In genomic region chr2:166857118-166857517, GRCm38 (mm10) we compare ENCODE assay signal across 11 mouse cellular contexts. TPM values are rescaled to one million over a fixed set of nuclear protein-coding genes. Genes with fewer than 3 reads are reported as not detected.
A peak's percentile ranks its signal among the peaks of the same experiment; 100 is the strongest.
DNase-seq lines count a peak whose midpoint lies in the region; ATAC-seq and TF ChIP-seq lines count a peak whose summit lies in the region.
"Had no signal": no experiment of that assay in that cellular context is flagged by ENCODE, and none has a peak within 500 bp of the region (broad histone marks: within the 10 kb centered on the region; RNA-seq: fewer than 3 reads in every experiment).

No protein-coding gene starts in this region.

- H3K27ac ChIP-seq in kidney, embryonic 14.5 days (ENCODE audit: low read depth, low read length), result no peak overlapping the region
- H3K27ac ChIP-seq in CH12.LX (ENCODE audit: insufficient read depth, low read depth), result no peak overlapping the region
- H3K27ac ChIP-seq in bone marrow, adult 2 months (ENCODE audit: control insufficient read depth, insufficient read depth, low read depth, low read length, poor library complexity), result no peak overlapping the region
- H3K27ac ChIP-seq: heart, embryonic 10.5 days had no signal

- no peaks in the 10 kb centered on the region for H3K9me3 ChIP-seq in kidney, embryonic 14.5 days (ENCODE audit: control insufficient read depth, low read length)
- H3K9me3 ChIP-seq in CH12.LX (replicated peaks; ENCODE audit: low read length), result peaks cover 3% of the 10 kb centered on the region
- H3K9me3 ChIP-seq: heart, embryonic 10.5 days had no signal

- TF ChIP-seq EP300 in CH12.LX (IDR thresholded peaks at IDR 0.05; ENCODE audit: low read length), result no peak

- no peaks in the 10 kb centered on the region for H3K27me3 ChIP-seq in kidney, embryonic 14.5 days (ENCODE audit: control insufficient read depth, insufficient read depth, low read length)
- H3K27me3 ChIP-seq in CH12.LX (replicated peaks), result no peaks in the 10 kb centered on the region

- H3K4me1 ChIP-seq in kidney, embryonic 14.5 days (ENCODE audit: control insufficient read depth, insufficient read depth, low read length), result no peaks in the 10 kb centered on the region
- H3K4me1 ChIP-seq in CH12.LX (ENCODE audit: control insufficient read depth in 1 of 2, insufficient read depth in 2 of 2), result no peaks in the 10 kb centered on the region
- H3K4me1 ChIP-seq in bone marrow, adult 2 months (ENCODE audit: control insufficient read depth, insufficient read depth, low read length), result no peaks in the 10 kb centered on the region

- ATAC-seq in kidney, embryonic 14.5 days (ENCODE audit: low FRiP score, low TSS enrichment), result no peak
- ATAC-seq in megakaryocyte progenitor cell, adult 5-6 weeks (replicated peaks; ENCODE audit: poor library complexity), result peak; percentile 86
- no peak for ATAC-seq in cerebellum, adult (ENCODE audit: insufficient number of reproducible peaks, low FRiP score, low TSS enrichment)

- peak; percentile 57 for TF ChIP-seq RAD21 in CH12.LX (IDR thresholded peaks at IDR 0.05; ENCODE audit: low read depth, low read length)

- 92% methylated on average over 2 of the region's 2 CpGs for WGBS in kidney, embryonic 14.5 days
- WGBS in bone marrow, adult 2 months, result 86% methylated on average over 2 of the region's 2 CpGs

- TF ChIP-seq POLR2A in CH12.LX (IDR thresholded peaks at IDR 0.05; ENCODE audit: low read depth, low read length), result no peak
- no peak for TF ChIP-seq POLR2A in bone marrow, adult 2 months (IDR thresholded peaks at IDR 0.05; ENCODE audit: borderline replicate concordance, control insufficient read depth, low read depth, low read length)

- in situ Hi-C loops in CH12.LX (cut with MboI; ENCODE audit: low pct_ligation_motif_present, low pct_unique_long_range_greater_than_20kb, low sequenced_read_pairs), result no loop called here

- DNase-seq in kidney, postnatal 36 days, result peak; percentile 23 to 47
- peak; percentile 51 for DNase-seq in CH12.LX (ENCODE audit: extremely low read depth)
- DNase-seq in cerebellum, adult 8-10 months, result no peak
- no peak for DNase-seq in urinary bladder, adult 18-20 months (ENCODE audit: low spot score in 2 of 2)
- DNase-seq: kidney, postnatal 10 days; lung, adult 18-20 months had no signal

- peak; percentile 52 to 55 for TF ChIP-seq CTCF in CH12.LX (conservative IDR thresholded peaks at IDR 0.05 in 1 of 2, IDR thresholded peaks at IDR 0.05 in 1 of 2; ENCODE audit: low read depth in 2 of 2, low read length in 2 of 2)
- TF ChIP-seq CTCF in bone marrow, adult 2 months (IDR thresholded peaks at IDR 0.05; ENCODE audit: control insufficient read depth, insufficient read depth, low read length), result 0 out of 2 replicates have a peak, but pooled peaks have one; percentile 13

- H3K36me3 ChIP-seq in kidney, embryonic 14.5 days (ENCODE audit: control insufficient read depth, insufficient read depth, low read length), result peaks cover 52% of the 10 kb centered on the region
- H3K36me3 ChIP-seq in CH12.LX (replicated peaks in 1 of 2; ENCODE audit: control insufficient read depth in 1 of 2, insufficient read depth in 1 of 2, low read length in 1 of 2), result peaks cover 70 to 95% of the 10 kb centered on the region in 2 experiments

- no peaks in the 10 kb centered on the region for H3K79me2 ChIP-seq in CH12.LX (replicated peaks; ENCODE audit: control insufficient read depth, extremely low read depth, insufficient read depth, poor library complexity, severe bottlenecking)

- H3K4me2 ChIP-seq in kidney, embryonic 14.5 days (replicated peaks; ENCODE audit: low read depth, low read length), result no peak overlapping the region
- no peak overlapping the region for H3K4me2 ChIP-seq in CH12.LX (ENCODE audit: insufficient read depth, low read depth, poor library complexity, severe bottlenecking)

- dilution Hi-C loops in CH12.LX (cut with MboI; ENCODE audit: extremely low pct_ligation_motif_present, extremely low pct_unique_long_range_greater_than_20kb, low sequenced_read_pairs), result no loop called here

- H3K9ac ChIP-seq in kidney, embryonic 14.5 days (ENCODE audit: low read depth, low read length), result no peak overlapping the region
- H3K9ac ChIP-seq in CH12.LX (ENCODE audit: insufficient read depth, low read depth), result no peak overlapping the region

- no peak overlapping the region for H3K4me3 ChIP-seq in kidney, embryonic 14.5 days (ENCODE audit: low read length)
- H3K4me3 ChIP-seq in CH12.LX (replicated peaks in 1 of 3; ENCODE audit: low read depth in 2 of 3, low read length in 2 of 3, poor library complexity in 1 of 3), result no peak overlapping the region
- no peak overlapping the region for H3K4me3 ChIP-seq in bone marrow, adult 2 months (replicated peaks; ENCODE audit: control insufficient read depth, low read depth, low read length)
- H3K4me3 ChIP-seq: heart, embryonic 10.5 days had no signal

TF ChIP-seq in CH12.LX, 34 proteins besides CTCF, POLR2A, EP300 and RAD21:
- TF ChIP-seq ZNF384 (IDR thresholded peaks at IDR 0.05; ENCODE audit: low read depth, low read length), result 0 out of 2 replicates have a peak, but pooled peaks have one; percentile 31
- TF ChIP-seq MYC (IDR thresholded peaks at IDR 0.05; ENCODE audit: low read depth, low read length), result no peak
- TF ChIP-seq TCF12 (IDR thresholded peaks at IDR 0.05; ENCODE audit: low read depth, low read length), result no peak
- no peak for TF ChIP-seq E2F4 (IDR thresholded peaks at IDR 0.05; ENCODE audit: insufficient replicate concordance, low read depth, low read length)
- TF ChIP-seq ZKSCAN1 (IDR thresholded peaks at IDR 0.05; ENCODE audit: borderline replicate concordance, low read depth, low read length), result no peak
- TF ChIP-seq ZC3H11A (IDR thresholded peaks at IDR 0.05; ENCODE audit: low read depth, low read length), result no peak
- TF ChIP-seq SMC3 (IDR thresholded peaks at IDR 0.05; ENCODE audit: low read depth, low read length), result peak; percentile 35; the same call in 1 of the 2 replicates

RNA-seq across cellular contexts. Expression of gene Cse1l, which starts 48.7 kb away (rescaled TPM):
- 135 and 187 TPM in 2 replicates for polyA plus RNA-seq in kidney, embryonic 14.5 days (2014; fragmentation: Nextera tagmentation; extraction: Ambion mirVana)
- total RNA-seq in CH12.LX (2012; rRNA removed), result 76.0 and 101 TPM in 2 replicates
- total RNA-seq in CH12.LX (2014; rRNA removed), result 165 and 167 TPM in 2 replicates
- 131 and 162 TPM in 2 replicates for polyA plus RNA-seq in CH12.LX (2012; ENCODE audit: insufficient read length, low read depth)
- polyA plus RNA-seq in bone marrow, adult 2 months (2011; ENCODE audit: insufficient read depth, insufficient read length, low replicate concordance, missing spikeins), result 22.0 and 39.0 TPM in 2 replicates
- 158 and 185 TPM in 2 replicates for total RNA-seq in megakaryocyte progenitor cell, adult 5-6 weeks (2015)
- total RNA-seq in megakaryocyte progenitor cell, adult 5-6 weeks (2017), result 116 and 151 TPM in 2 replicates

RNA-seq across cellular contexts. Expression of gene Arfgef2, which starts 51.7 kb away (rescaled TPM):
- 2.8 and 5.6 TPM in 2 replicates for polyA plus RNA-seq in kidney, embryonic 14.5 days (2014; fragmentation: Nextera tagmentation; extraction: Ambion mirVana)
- total RNA-seq in CH12.LX (2012; rRNA removed) (11.2 and 12.5 TPM in 2 replicates), CH12.LX (2014; rRNA removed) (8.2 and 9.2 TPM in 2 replicates)
- 15.3 and 18.7 TPM in 2 replicates for polyA plus RNA-seq in CH12.LX (2012; ENCODE audit: insufficient read length, low read depth)
- polyA plus RNA-seq in bone marrow, adult 2 months (2011; ENCODE audit: insufficient read depth, insufficient read length, low replicate concordance, missing spikeins), result 5.4 and 18.3 TPM in 2 replicates
- total RNA-seq in megakaryocyte progenitor cell, adult 5-6 weeks (2015), result 14.8 and 16.3 TPM in 2 replicates
- total RNA-seq in megakaryocyte progenitor cell, adult 5-6 weeks (2017), result 15.2 and 17.3 TPM in 2 replicates

Comparison
In these comparisons a context has a peak if more than half of its experiments do, and no peak if none do; other contexts are left out.
1. DNase-seq: peak in kidney, postnatal 36 days (2 of 2) and CH12.LX (single experiment); none in cerebellum, adult 8-10 months (single experiment) and urinary bladder, adult 18-20 months (0 of 2).